Mouse (Mus musculus) adrenal gland, postnatal 14 days (tissue): ENCODE results near the gene Akr1d1. TPM values are rescaled to one million over a fixed set of nuclear protein-coding genes. Genes with fewer than 3 reads are reported as not detected.

ENCODE experiments used
- DNase-seq: peaks from one replicate; pipeline ENCODE4 v3.0.0; 2021; ENCODE audit warnings: mixed read lengths
- total RNA-seq: library from RNA; stranded (reverse); gene quantifications from 2 replicates; pipeline ENCODE4 v1.2.3, GENCODE M21; 2021

Gene Akr1d1
- total RNA-seq, 1 experiment from 2014 or later, result 286 TPM

GRCm38 (mm10) chr6:37567363-37567762, 37.4 kb downstream of the Akr1d1 start:
- DNase-seq, result peak; percentile 27

- no peak for DNase-seq
Observed at GRCm38 (mm10) chr6:37571939-37572338, 42.0 kb downstream of the Akr1d1 start.

DNA sequence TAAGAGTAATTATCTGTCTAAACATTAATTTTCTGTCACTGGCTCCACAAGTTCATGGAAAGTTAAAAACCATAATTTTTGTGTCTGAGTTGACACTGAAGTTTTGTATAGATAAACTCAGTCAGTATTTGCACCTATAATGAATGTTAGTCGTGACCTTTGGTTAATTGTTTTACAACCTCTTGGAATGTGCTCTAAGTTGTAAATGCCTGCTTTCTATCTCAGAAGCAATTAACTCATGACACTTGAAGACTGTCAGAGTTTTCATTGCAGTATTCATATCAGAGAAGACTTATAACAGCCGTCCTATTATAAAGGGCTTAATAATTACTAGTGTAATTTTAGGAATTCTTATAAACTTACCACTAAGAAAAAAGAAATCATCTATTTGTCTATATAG, 43.0 kb downstream of the Akr1d1 start:
- no peak for DNase-seq

- DNase-seq, result no peak
Observed at GRCm38 (mm10) chr6:37580476-37580875, 50.5 kb downstream of the Akr1d1 start.

DNA sequence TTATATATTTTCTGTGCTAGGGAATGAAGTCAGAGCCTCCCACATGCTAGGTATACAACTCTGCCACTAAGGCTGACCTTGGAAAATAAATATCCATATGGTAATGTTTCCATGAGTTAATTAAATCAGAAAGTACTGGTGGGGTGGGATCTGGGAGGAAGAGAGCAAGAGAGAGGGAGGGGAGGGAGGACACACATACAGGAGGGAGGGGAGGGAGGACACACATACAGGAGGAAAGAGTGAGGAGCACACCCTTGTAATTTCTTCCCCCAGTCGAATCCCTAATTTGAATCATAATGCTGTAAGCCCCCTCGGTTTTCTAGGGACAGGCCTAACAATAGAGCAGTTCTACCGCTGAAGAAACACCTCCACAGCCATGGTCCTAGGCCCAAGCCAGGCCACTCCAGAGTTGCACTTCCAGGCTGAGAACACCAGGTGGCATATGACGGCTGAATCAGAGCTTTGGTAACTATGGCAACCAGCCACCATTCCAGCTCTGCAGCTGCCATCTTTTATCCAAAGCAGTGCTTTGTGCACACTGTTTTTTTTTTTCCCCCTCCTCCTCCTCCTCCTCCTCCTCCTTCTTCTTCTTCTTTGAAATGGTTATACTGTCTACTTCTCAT, 59.5 kb downstream of the Akr1d1 start:
- peak; percentile 87 for DNase-seq

DNA sequence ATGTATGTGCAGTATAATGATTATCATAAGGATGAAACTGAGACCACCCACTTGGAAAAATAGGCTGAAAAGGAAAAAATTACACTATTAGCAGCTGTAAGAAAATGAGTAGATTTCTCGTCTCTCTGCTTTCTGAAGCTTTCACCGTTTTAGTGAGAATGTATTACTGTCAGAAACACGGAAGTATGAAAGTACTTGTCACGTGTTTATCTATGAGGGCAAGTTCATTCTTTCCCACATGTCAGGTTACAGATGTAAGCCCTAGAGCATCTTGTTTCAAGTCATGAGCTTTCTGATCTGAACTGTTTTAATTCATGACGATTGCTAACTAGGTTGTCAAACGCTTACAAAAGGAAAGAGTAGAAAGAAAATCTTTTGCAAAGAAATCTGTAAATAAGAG, 60.8 kb downstream of the Akr1d1 start:
- no peak for DNase-seq

DNA sequence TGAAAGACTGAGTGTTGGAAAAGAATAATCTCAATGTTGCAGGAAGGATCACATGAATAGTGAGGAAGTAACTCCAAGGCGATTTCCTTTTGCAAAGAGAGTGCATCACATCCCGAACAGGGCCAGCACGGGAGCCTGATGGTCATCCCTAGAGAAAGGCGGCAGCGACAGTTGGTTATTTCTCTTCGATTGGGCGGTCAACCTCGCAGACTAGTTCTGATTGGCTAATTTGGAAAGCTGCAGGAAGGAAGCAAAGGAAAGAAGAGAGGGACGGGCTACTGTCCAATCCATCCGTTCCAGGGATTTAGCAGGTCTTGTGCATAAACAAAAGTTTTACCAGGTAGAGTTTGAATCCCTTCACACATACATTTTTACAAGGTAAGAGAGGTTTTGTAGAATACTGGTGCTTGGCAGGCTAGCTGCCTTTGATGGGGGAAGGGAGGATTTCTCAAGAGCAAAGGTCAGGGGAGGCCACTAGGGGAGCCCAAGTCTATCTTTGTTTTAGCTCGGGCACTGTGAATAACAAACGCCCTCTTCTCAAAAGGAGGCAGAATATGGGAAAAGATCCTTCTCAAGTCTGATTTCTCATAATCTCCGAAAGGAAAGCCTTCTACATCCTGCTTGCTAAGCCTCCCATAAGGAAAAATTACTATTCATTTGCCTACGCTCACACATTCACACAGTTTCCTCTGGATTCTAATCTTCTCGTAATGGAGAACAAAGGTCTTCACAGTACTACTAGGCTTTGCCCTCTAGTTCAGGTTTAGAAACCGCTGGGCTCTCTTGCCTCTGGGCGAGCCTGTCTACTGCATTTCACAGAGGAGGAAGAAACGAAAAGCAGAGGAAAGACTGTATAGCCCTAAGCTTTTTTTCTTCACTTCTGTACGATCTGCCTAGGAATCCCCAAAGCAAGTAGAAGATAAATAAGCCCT, 62.4 kb downstream of the Akr1d1 start:
- DNase-seq, result peak; percentile 65

GRCm38 (mm10) chr6:37593033-37593374, 63.0 kb downstream of the Akr1d1 start:
- DNase-seq, result no peak

GRCm38 (mm10) chr6:37593551-37594089, 63.6 kb downstream of the Akr1d1 start:
- no peak for DNase-seq

DNA sequence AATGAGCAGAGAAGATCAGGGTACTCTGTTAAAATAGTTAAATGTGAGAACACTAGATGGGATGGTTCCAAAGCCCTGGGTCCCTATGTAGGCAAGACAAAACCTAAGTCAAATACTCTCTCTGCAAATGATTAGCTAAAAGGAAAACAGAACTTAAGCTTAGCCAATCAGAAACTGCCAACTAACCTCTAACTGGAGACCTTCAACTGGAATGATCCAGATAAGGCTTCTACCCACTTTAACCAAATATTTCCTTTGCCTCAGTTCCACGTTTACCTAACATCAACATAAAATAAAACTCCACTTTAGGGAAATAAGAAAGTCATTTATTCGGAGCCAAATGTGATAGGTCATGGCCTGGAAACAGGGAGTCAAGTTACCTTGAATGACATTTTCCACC, 67.1 kb downstream of the Akr1d1 start:
- DNase-seq, result no peak

GRCm38 (mm10) chr6:37598033-37598432, 68.1 kb downstream of the Akr1d1 start:
- DNase-seq, result no peak

DNA sequence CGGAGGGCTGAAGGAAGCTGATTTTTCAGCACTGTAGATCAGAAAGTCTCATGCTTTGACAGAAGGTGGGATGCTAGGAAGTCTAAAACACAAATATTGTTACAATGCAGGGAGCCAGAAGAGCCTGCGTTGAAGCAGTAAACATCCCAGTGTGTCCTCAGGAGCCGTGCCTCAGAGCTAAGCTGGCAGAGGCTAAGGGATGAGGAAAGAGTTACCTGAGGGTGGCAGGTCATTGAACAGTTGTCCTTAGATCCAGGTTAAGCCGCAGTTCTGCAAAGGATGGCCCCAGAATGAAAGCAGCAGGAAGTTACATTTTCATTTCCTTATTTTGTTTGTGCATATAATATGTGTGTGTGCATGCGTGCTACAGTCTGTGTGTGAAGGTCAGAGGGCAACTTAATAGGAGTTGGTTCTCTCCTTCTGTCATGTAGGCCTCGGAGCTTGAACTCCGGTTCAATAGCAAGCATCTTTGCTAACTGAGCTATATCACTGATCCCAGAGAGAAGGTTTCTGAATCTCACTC, 71.1 kb downstream of the Akr1d1 start:
- no peak for DNase-seq

GRCm38 (mm10) chr6:37602857-37603765, 73.1 kb downstream of the Akr1d1 start:
- DNase-seq, result no peak

DNA sequence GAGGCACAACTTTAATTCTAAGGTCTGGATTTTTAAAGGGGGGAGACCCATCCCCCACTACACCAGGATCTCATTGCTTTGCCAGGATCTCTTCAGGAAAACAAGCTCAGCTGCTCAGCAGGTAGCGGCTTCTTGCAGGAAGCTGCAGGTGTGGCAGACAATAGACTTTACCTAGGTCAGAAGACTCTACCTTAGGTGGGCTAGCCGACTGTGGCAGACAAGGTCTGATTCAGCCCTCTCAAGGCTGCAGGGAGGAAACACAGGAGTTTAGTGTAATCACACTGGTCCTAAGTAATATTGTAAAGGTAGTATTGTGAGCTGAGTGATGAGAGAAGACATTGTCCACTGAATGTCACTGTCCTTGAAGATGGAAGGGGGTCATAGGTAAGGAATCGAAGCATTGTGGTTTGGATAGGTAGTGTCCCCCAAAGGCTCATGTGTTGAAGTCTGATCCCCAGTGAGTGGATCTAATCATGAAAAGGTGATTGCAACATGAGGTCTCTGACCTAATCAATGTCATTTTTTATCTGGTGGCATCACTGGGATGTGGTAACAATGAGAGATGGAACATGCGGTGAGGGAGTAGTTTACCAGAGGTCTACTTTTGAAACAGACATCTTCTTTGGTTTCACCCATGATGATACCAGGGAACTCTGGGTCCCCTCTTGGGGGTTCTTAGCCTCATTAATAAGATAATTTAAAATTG, 74.4 kb downstream of the Akr1d1 start:
- DNase-seq, result no peak

GRCm38 (mm10) chr6:37604884-37605269, 74.9 kb downstream of the Akr1d1 start:
- no peak for DNase-seq

DNA sequence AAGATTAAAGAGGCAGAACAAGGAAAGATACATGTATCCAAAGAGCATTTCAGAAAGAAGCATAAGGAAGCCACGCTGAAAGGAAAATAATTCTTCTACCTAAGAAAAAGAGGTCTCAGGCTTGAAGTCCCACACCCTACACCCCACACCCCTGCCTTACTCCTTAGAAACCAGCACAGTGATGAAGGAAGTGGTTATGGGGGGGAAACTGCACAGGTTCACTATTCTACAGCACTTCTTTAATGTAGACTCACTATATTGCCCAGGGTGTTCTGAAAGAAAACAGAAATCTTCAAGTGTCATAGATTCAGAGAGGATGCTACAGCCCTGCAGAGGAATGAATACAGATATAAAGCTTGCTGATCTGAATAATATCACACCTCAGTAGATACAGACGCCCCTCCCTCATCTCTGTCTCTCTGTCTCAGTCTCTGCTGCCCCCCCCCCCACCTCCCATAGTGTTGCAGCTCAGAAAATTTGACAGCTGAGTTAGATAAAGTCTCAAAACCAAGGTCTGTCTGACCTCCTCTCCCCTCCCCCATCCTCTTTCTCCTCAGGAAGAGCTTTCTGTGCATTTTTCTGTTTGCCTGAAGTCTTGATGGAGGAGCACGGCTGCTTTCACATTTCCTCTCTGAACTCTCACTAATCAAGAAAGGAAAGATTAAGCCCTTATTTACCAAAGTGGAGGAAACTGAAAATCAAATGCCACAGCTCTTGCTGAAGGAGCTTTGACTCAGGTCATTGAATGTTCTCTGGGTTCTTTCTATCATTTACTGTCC, 77.7 kb downstream of the Akr1d1 start:
- no peak for DNase-seq

GRCm38 (mm10) chr6:37612603-37613284, 82.8 kb downstream of the Akr1d1 start:
- no peak for DNase-seq

DNA sequence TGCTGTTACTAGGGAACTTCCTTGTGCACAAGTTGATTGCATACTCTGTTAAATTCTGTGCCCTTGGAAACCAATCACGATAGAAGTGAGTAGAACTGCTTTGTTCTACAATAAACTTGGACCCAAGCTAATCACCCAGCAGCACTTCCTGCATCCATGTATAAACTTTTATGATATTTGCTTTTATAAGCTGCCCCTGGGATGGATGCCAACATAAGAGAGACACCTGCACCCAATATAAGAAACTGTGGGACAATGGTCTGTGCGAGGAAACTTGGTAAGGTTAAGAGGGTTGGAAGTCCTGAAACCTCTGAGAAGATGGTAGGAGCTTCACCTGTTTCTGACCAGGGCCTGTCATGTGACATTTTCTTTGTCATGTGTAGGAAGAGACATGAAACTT, 85.5 kb downstream of the Akr1d1 start:
- DNase-seq, result no peak

DNA sequence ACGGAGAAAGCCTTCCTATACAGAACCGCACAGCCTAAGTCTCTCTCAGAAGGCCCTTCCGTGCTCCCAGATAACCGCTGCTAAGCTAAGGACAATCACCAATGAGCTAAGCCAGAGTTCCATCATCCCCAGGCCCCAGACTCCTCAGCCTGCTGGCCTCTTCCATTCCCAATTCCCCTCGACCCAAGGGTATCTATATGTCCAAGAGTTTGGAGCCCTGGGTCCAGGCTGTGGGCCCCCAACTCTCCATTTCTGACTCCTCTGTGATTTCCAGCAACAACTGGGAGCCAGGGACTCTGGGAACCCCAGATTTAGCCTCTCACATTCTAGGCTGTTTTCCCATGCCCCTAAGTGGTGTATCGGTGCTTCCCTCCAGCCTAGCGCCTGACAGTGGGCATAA, 86.2 kb downstream of the Akr1d1 start:
- no peak for DNase-seq

DNA sequence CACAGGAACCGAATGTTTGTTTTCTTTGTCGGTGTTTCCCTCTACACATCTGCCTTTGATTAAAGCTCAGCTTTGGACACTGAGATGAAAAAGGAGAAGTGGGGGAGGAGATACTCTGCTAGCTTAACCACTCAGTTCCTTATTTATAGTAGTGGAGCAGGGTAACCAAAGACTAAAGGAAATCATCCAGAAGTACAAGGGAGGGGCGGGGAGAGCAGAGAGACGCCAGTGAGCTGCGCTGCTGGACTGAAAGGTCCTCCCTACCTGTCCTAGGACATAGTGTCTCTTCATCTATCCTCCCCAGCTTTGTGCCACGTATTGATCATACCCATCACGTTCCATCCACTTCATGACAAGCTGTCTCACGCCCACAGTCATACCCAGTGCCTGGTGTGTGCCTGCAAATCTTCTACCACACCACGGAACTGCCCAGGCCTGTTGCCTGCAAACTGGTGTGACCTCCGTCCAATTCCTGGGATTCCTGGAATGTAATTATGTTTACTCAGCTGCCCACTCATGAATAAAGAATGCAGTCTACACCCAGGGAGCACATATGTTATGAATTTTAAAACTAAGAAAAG, 87.5 kb downstream of the Akr1d1 start:
- DNase-seq, result no peak
